Mouse (Mus musculus) neural tube, embryonic 14.5 days (tissue): Measurements from ENCODE around the gene Prrx2. TPM values are rescaled to one million over a fixed set of nuclear protein-coding genes. Genes with fewer than 3 reads are reported as not detected.
A peak's percentile ranks its signal among the peaks of the same experiment; 100 is the strongest.

Experiments used
- ATAC-seq: fragments of 200-750 bp; cut with Nextera tagmentation; 2 replicates; pipeline ENCODE4 v1.8.0; 2017; ENCODE audit warnings: low read depth, mild to moderate bottlenecking, moderate TSS enrichment, moderate library complexity
- H3K27ac ChIP-seq: fragments of 300-500 bp; sonication (generic); 2 replicates; pipeline ENCODE4 v1.5.1; 2014; ENCODE audit warnings: low read depth, mild to moderate bottlenecking, control low read depth, low read length, moderate library complexity, mixed read lengths
- H3K27me3 ChIP-seq: fragments of 300-500 bp; sonication (generic); 2 replicates; pipeline ENCODE4 v1.6.1; 2014; ENCODE audit warnings: low read length; ENCODE audit not compliant: control insufficient read depth, insufficient read depth
- H3K36me3 ChIP-seq: fragments of 300-500 bp; sonication (generic); 2 replicates; pipeline ENCODE4 v1.6.1; 2014; ENCODE audit warnings: low read length, mixed read lengths; ENCODE audit not compliant: control insufficient read depth, insufficient read depth
- H3K4me1 ChIP-seq: fragments of 300-500 bp; sonication (generic); 2 replicates; pipeline ENCODE4 v1.6.1; 2014; ENCODE audit warnings: low read length; ENCODE audit not compliant: control insufficient read depth, insufficient read depth
- H3K4me2 ChIP-seq: fragments of 300-500 bp; sonication (generic); 2 replicates; pipeline ENCODE4 v1.6.1; 2014; ENCODE audit warnings: mild to moderate bottlenecking, low read depth, low read length, control low read depth
- H3K4me3 ChIP-seq: fragments of 300-500 bp; sonication (generic); 2 replicates; pipeline ENCODE4 v1.5.1; 2014; ENCODE audit warnings: low read depth, low read length, control low read depth, mixed read lengths
- H3K9ac ChIP-seq: fragments of 300-500 bp; sonication (generic); replicated peaks from 2 replicates; pipeline ENCODE4 v1.6.1; 2014; ENCODE audit warnings: low read depth, mild to moderate bottlenecking, control low read depth, low read length, mixed read lengths
- H3K9me3 ChIP-seq: fragments of 300-500 bp; sonication (generic); 2 replicates; pipeline ENCODE4 v1.6.1; 2016; ENCODE audit warnings: low read length; ENCODE audit not compliant: control insufficient read depth
- WGBS: fragments of 180-500 bp; shearing (Covaris S2); extraction: QIAGEN DNeasy Blood & Tissue Kit; methylation state at CpG from one replicate; pipeline ENCODE4 v1.1.7; 2014; 5-methylcytosine and 5-hydroxymethylcytosine counted together
- polyA plus RNA-seq: library from polyadenylated mRNA; unstranded; fragments of >200 nt; fragmentation: Nextera tagmentation; extraction: Ambion mirVana; gene quantifications from 2 replicates; pipeline ENCODE4 v1.2.1, GENCODE M21; 2014

Prrx2 gene
- polyA plus RNA-seq, 1 experiment from 2014 or later: 0.70 TPM

- no peak overlapping the region for H3K4me3 ChIP-seq
- H3K9ac ChIP-seq: no peak overlapping the region
- H3K4me2 ChIP-seq: no peak overlapping the region
- ATAC-seq: no peak
- no peaks in the 10 kb centered on the region for H3K27me3 ChIP-seq
- 86% methylated on average over 7 of the region's 7 CpGs for WGBS
- no peak overlapping the region for H3K27ac ChIP-seq
- no peaks in the 10 kb centered on the region for H3K4me1 ChIP-seq
- H3K36me3 ChIP-seq: no peaks in the 10 kb centered on the region
- H3K9me3 ChIP-seq: no peaks in the 10 kb centered on the region
Measured at GRCm38 (mm10) chr2:30917649-30918048, 82.9 kb downstream of the Prrx2 start.

GRCm38 (mm10) chr2:30918126-30918525, 83.4 kb downstream of the Prrx2 start:
- WGBS: 63% methylated on average over 6 of the region's 6 CpGs
- H3K27me3 ChIP-seq: no peaks in the 10 kb centered on the region
- H3K9ac ChIP-seq: no peak overlapping the region
- H3K4me3 ChIP-seq: no peak overlapping the region
- H3K4me2 ChIP-seq: no peak overlapping the region
- no peak for ATAC-seq
- H3K9me3 ChIP-seq: no peaks in the 10 kb centered on the region
- no peaks in the 10 kb centered on the region for H3K4me1 ChIP-seq
- no peak overlapping the region for H3K27ac ChIP-seq
- no peaks in the 10 kb centered on the region for H3K36me3 ChIP-seq

GRCm38 (mm10) chr2:30918780-30919329, 84.1 kb downstream of the Prrx2 start:
- Histone ChIP-seq H3K27me3 (no peaks in the 10 kb centered on the region), H3K4me2 (no peak overlapping the region), H3K27ac (no peak overlapping the region), H3K36me3 (no peaks in the 10 kb centered on the region), H3K9ac (no peak overlapping the region), H3K4me3 (no peak overlapping the region), H3K9me3 (no peaks in the 10 kb centered on the region), H3K4me1 (no peaks in the 10 kb centered on the region)
- 68% methylated on average over 8 of the region's 8 CpGs for WGBS
- no peak for ATAC-seq

- WGBS: 84% methylated on average over 7 of the region's 7 CpGs
- ATAC-seq: no peak
- no peak overlapping the region for H3K9ac ChIP-seq
- no peak overlapping the region for H3K4me3 ChIP-seq
- H3K36me3 ChIP-seq: no peaks in the 10 kb centered on the region
- H3K27ac ChIP-seq: no peak overlapping the region
- H3K27me3 ChIP-seq: no peaks in the 10 kb centered on the region
- no peaks in the 10 kb centered on the region for H3K4me1 ChIP-seq
- H3K4me2 ChIP-seq: no peak overlapping the region
- H3K9me3 ChIP-seq: no peaks in the 10 kb centered on the region
Measured at GRCm38 (mm10) chr2:30920216-30920615, 85.4 kb downstream of the Prrx2 start.

GRCm38 (mm10) chr2:30923099-30923498, 88.3 kb downstream of the Prrx2 start:
- no peak overlapping the region for H3K9ac ChIP-seq
- no peaks in the 10 kb centered on the region for H3K9me3 ChIP-seq
- ATAC-seq: no peak
- 82% methylated on average over 3 of the region's 3 CpGs for WGBS
- no peak overlapping the region for H3K4me2 ChIP-seq
- H3K27me3 ChIP-seq: no peaks in the 10 kb centered on the region
- no peak overlapping the region for H3K27ac ChIP-seq
- H3K36me3 ChIP-seq: no peaks in the 10 kb centered on the region
- H3K4me1 ChIP-seq: no peaks in the 10 kb centered on the region
- H3K4me3 ChIP-seq: no peak overlapping the region

GRCm38 (mm10) chr2:30925181-30925580, 90.4 kb downstream of the Prrx2 start:
- Histone ChIP-seq H3K9ac (no peak overlapping the region), H3K27me3 (no peaks in the 10 kb centered on the region), H3K4me3 (no peak overlapping the region), H3K36me3 (no peaks in the 10 kb centered on the region), H3K27ac (no peak overlapping the region), H3K9me3 (no peaks in the 10 kb centered on the region), H3K4me1 (no peaks in the 10 kb centered on the region), H3K4me2 (no peak overlapping the region)
- ATAC-seq: no peak
- WGBS: 80% methylated on average over 4 of the region's 4 CpGs

GRCm38 (mm10) chr2:30926381-30926780, 91.6 kb downstream of the Prrx2 start:
- no peak overlapping the region for H3K4me3 ChIP-seq
- H3K4me1 ChIP-seq: no peaks in the 10 kb centered on the region
- no peak for ATAC-seq
- no peak overlapping the region for H3K4me2 ChIP-seq
- no peaks in the 10 kb centered on the region for H3K27me3 ChIP-seq
- H3K36me3 ChIP-seq: no peaks in the 10 kb centered on the region
- WGBS: 78% methylated on average over 4 of the region's 4 CpGs
- H3K9ac ChIP-seq: no peak overlapping the region
- no peak overlapping the region for H3K27ac ChIP-seq
- no peaks in the 10 kb centered on the region for H3K9me3 ChIP-seq

- H3K9me3 ChIP-seq: no peaks in the 10 kb centered on the region
- ATAC-seq: no peak
- H3K36me3 ChIP-seq: no peaks in the 10 kb centered on the region
- H3K9ac ChIP-seq: no peak overlapping the region
- no peak overlapping the region for H3K4me3 ChIP-seq
- H3K27me3 ChIP-seq: no peaks in the 10 kb centered on the region
- no peak overlapping the region for H3K27ac ChIP-seq
- no peak overlapping the region for H3K4me2 ChIP-seq
- no peaks in the 10 kb centered on the region for H3K4me1 ChIP-seq
- WGBS: 73% methylated on average over 9 of the region's 9 CpGs
Measured at GRCm38 (mm10) chr2:30927151-30927781, 92.5 kb downstream of the Prrx2 start.

- Histone ChIP-seq H3K4me3 (no peak overlapping the region), H3K27ac (no peak overlapping the region), H3K9me3 (no peaks in the 10 kb centered on the region), H3K9ac (no peak overlapping the region), H3K4me1 (no peaks in the 10 kb centered on the region), H3K27me3 (no peaks in the 10 kb centered on the region), H3K4me2 (no peak overlapping the region), H3K36me3 (no peaks in the 10 kb centered on the region)
- ATAC-seq: peak; percentile 63; the same call in 1 of the 2 replicates
- WGBS: 24% methylated on average over 14 of the region's 14 CpGs
Measured at GRCm38 (mm10) chr2:30927844-30928628, 93.3 kb downstream of the Prrx2 start.
